Mouse (Mus musculus): ENCODE data around the gene Map1lc3b. TPM values are rescaled to one million over a fixed set of nuclear protein-coding genes. Genes with fewer than 3 reads are reported as not detected.
A peak's percentile ranks its signal among the peaks of the same experiment; 100 is the strongest.

Gene Map1lc3b
- polyA plus RNA-seq, 1 experiment from 2014 or later = 251 TPM

GRCm38 (mm10) chr8:121619401-121619995, 29.3 kb downstream of the Map1lc3b start:
- 0 out of 2 replicates have a peak overlapping the region, but pooled peaks have one; percentile 11 for H3K9ac ChIP-seq (ENCODE audit: low read length)
- ATAC-seq (replicated peaks; ENCODE audit: extremely low read depth, insufficient read depth, low FRiP score) = peak; percentile 84

GRCm38 (mm10) chr8:121620801-121621516, 30.8 kb downstream of the Map1lc3b start:
- peaks cover 42% of the 10 kb centered on the region for H3K4me1 ChIP-seq (ENCODE audit: control insufficient read depth, insufficient read depth, low read length)
- ATAC-seq (replicated peaks; ENCODE audit: extremely low read depth, insufficient read depth, low FRiP score) = no peak; the same call in 1 of the 2 replicates
- WGBS = 47% methylated on average over 12 of the region's 12 CpGs
- no peak overlapping the region for H3K9ac ChIP-seq (ENCODE audit: low read length)
- H3K27ac ChIP-seq (ENCODE audit: low read length) = peak overlapping the region; percentile 15; the same call in 1 of the 2 replicates
- H3K4me3 ChIP-seq (ENCODE audit: low read length) = no peak overlapping the region
- peaks cover 4% of the 10 kb centered on the region for H3K36me3 ChIP-seq (ENCODE audit: control insufficient read depth, insufficient read depth)
- H3K27me3 ChIP-seq (ENCODE audit: control insufficient read depth, insufficient read depth, low read length) = no peaks in the 10 kb centered on the region; the same call in 1 of the 2 replicates
- no peaks in the 10 kb centered on the region for H3K9me3 ChIP-seq (replicated peaks; ENCODE audit: control insufficient read depth, low read length)
- H3K4me2 ChIP-seq (ENCODE audit: low read depth, low read length) = no peak overlapping the region

More at GRCm38 (mm10) chr8:121619401-121619995, 29.3 kb downstream of the Map1lc3b start:
- Histone ChIP-seq H3K4me1 (ENCODE audit: control insufficient read depth, insufficient read depth, low read length) (peaks cover 38% of the 10 kb centered on the region), H3K27me3 (ENCODE audit: control insufficient read depth, insufficient read depth, low read length) (no peaks in the 10 kb centered on the region; the same call in 1 of the 2 replicates), H3K36me3 (ENCODE audit: control insufficient read depth, insufficient read depth) (peaks cover 4% of the 10 kb centered on the region), H3K27ac (ENCODE audit: low read length) (peak overlapping the region; percentile 86), H3K4me2 (ENCODE audit: low read depth, low read length) (peak overlapping the region; percentile 8; the same call in 1 of the 2 replicates), H3K4me3 (ENCODE audit: low read length) (no peak overlapping the region), H3K9me3 (replicated peaks; ENCODE audit: control insufficient read depth, low read length) (no peaks in the 10 kb centered on the region)
- WGBS = 26% methylated on average over 7 of the region's 7 CpGs

GRCm38 (mm10) chr8:121621879-121622278, 31.7 kb downstream of the Map1lc3b start:
- Histone ChIP-seq H3K36me3 (ENCODE audit: control insufficient read depth, insufficient read depth) (peaks cover 4% of the 10 kb centered on the region), H3K27ac (ENCODE audit: low read length) (no peak overlapping the region), H3K4me3 (ENCODE audit: low read length) (no peak overlapping the region), H3K4me2 (ENCODE audit: low read depth, low read length) (no peak overlapping the region), H3K9me3 (replicated peaks; ENCODE audit: control insufficient read depth, low read length) (no peaks in the 10 kb centered on the region), H3K4me1 (ENCODE audit: control insufficient read depth, insufficient read depth, low read length) (peaks cover 50% of the 10 kb centered on the region), H3K27me3 (ENCODE audit: control insufficient read depth, insufficient read depth, low read length) (no peaks in the 10 kb centered on the region; the same call in 1 of the 2 replicates), H3K9ac (ENCODE audit: low read length) (no peak overlapping the region)
- no peak for ATAC-seq (replicated peaks; ENCODE audit: extremely low read depth, insufficient read depth, low FRiP score)
- 65% methylated on average over 1 of the region's 1 CpGs for WGBS

GRCm38 (mm10) chr8:121623043-121623442, 32.9 kb downstream of the Map1lc3b start:
- Histone ChIP-seq H3K4me1 (ENCODE audit: control insufficient read depth, insufficient read depth, low read length) (peaks cover 47% of the 10 kb centered on the region), H3K27me3 (ENCODE audit: control insufficient read depth, insufficient read depth, low read length) (no peaks in the 10 kb centered on the region), H3K9ac (ENCODE audit: low read length) (no peak overlapping the region), H3K27ac (ENCODE audit: low read length) (no peak overlapping the region), H3K4me3 (ENCODE audit: low read length) (no peak overlapping the region), H3K9me3 (replicated peaks; ENCODE audit: control insufficient read depth, low read length) (no peaks in the 10 kb centered on the region), H3K36me3 (ENCODE audit: control insufficient read depth, insufficient read depth) (peaks cover 4% of the 10 kb centered on the region), H3K4me2 (ENCODE audit: low read depth, low read length) (no peak overlapping the region)
- 85% methylated on average over 8 of the region's 8 CpGs for WGBS
- ATAC-seq (replicated peaks; ENCODE audit: extremely low read depth, insufficient read depth, low FRiP score) = no peak

GRCm38 (mm10) chr8:121628681-121629080, 38.5 kb downstream of the Map1lc3b start:
- Histone ChIP-seq H3K4me1 (ENCODE audit: control insufficient read depth, insufficient read depth, low read length) (peaks cover 44% of the 10 kb centered on the region), H3K27ac (ENCODE audit: low read length) (no peak overlapping the region)

GRCm38 (mm10) chr8:121631645-121632071, 41.5 kb downstream of the Map1lc3b start:
- Histone ChIP-seq H3K4me1 (ENCODE audit: control insufficient read depth, insufficient read depth, low read length) (peaks cover 40% of the 10 kb centered on the region), H3K27ac (ENCODE audit: low read length) (peak overlapping the region; percentile 61), H3K4me2 (ENCODE audit: low read depth, low read length) (no peak overlapping the region), H3K9me3 (replicated peaks; ENCODE audit: control insufficient read depth, low read length) (no peaks in the 10 kb centered on the region; the same call in 1 of the 2 replicates), H3K36me3 (ENCODE audit: control insufficient read depth, insufficient read depth) (peaks cover 7% of the 10 kb centered on the region), H3K27me3 (ENCODE audit: control insufficient read depth, insufficient read depth, low read length) (no peaks in the 10 kb centered on the region), H3K9ac (ENCODE audit: low read length) (no peak overlapping the region), H3K4me3 (ENCODE audit: low read length) (no peak overlapping the region)
- 44% methylated on average over 7 of the region's 7 CpGs for WGBS
- ATAC-seq (replicated peaks; ENCODE audit: extremely low read depth, insufficient read depth, low FRiP score) = peak; percentile 33; the same call in 1 of the 2 replicates

More at GRCm38 (mm10) chr8:121628681-121629080, 38.5 kb downstream of the Map1lc3b start:
- Histone ChIP-seq H3K9ac (ENCODE audit: low read length) (no peak overlapping the region), H3K4me3 (ENCODE audit: low read length) (no peak overlapping the region), H3K9me3 (replicated peaks; ENCODE audit: control insufficient read depth, low read length) (no peaks in the 10 kb centered on the region; the same call in 1 of the 2 replicates), H3K27me3 (ENCODE audit: control insufficient read depth, insufficient read depth, low read length) (no peaks in the 10 kb centered on the region), H3K4me2 (ENCODE audit: low read depth, low read length) (no peak overlapping the region), H3K36me3 (ENCODE audit: control insufficient read depth, insufficient read depth) (peaks cover 7% of the 10 kb centered on the region)
- 48% methylated on average over 4 of the region's 4 CpGs for WGBS
- no peak for ATAC-seq (replicated peaks; ENCODE audit: extremely low read depth, insufficient read depth, low FRiP score)

- no peaks in the 10 kb centered on the region; the same call in 1 of the 2 replicates for H3K9me3 ChIP-seq (replicated peaks; ENCODE audit: control insufficient read depth, low read length)
- 53% methylated on average over 5 of the region's 5 CpGs for WGBS
- peaks cover 7% of the 10 kb centered on the region for H3K36me3 ChIP-seq (ENCODE audit: control insufficient read depth, insufficient read depth)
- H3K4me1 ChIP-seq (ENCODE audit: control insufficient read depth, insufficient read depth, low read length) = peaks cover 36% of the 10 kb centered on the region
- H3K27ac ChIP-seq (ENCODE audit: low read length) = peak overlapping the region; percentile 61
- H3K4me2 ChIP-seq (ENCODE audit: low read depth, low read length) = no peak overlapping the region
- no peak for ATAC-seq (replicated peaks; ENCODE audit: extremely low read depth, insufficient read depth, low FRiP score)
- H3K4me3 ChIP-seq (ENCODE audit: low read length) = no peak overlapping the region
- no peak overlapping the region for H3K9ac ChIP-seq (ENCODE audit: low read length)
- H3K27me3 ChIP-seq (ENCODE audit: control insufficient read depth, insufficient read depth, low read length) = no peaks in the 10 kb centered on the region
These were observed 42.2 kb downstream of the Map1lc3b start for GRCm38 (mm10) chr8:121632401-121632800.

GRCm38 (mm10) chr8:121635534-121635933, 45.4 kb downstream of the Map1lc3b start:
- Histone ChIP-seq H3K27me3 (ENCODE audit: control insufficient read depth, insufficient read depth, low read length) (no peaks in the 10 kb centered on the region), H3K9me3 (replicated peaks; ENCODE audit: control insufficient read depth, low read length) (no peaks in the 10 kb centered on the region), H3K27ac (ENCODE audit: low read length) (no peak overlapping the region), H3K36me3 (ENCODE audit: control insufficient read depth, insufficient read depth) (no peaks in the 10 kb centered on the region), H3K4me1 (ENCODE audit: control insufficient read depth, insufficient read depth, low read length) (peaks cover 30% of the 10 kb centered on the region), H3K4me3 (ENCODE audit: low read length) (no peak overlapping the region), H3K4me2 (ENCODE audit: low read depth, low read length) (no peak overlapping the region), H3K9ac (ENCODE audit: low read length) (no peak overlapping the region)
- peak; percentile 37; the same call in 1 of the 2 replicates for ATAC-seq (replicated peaks; ENCODE audit: extremely low read depth, insufficient read depth, low FRiP score)
- WGBS = 29% methylated on average over 6 of the region's 6 CpGs

- Histone ChIP-seq H3K27me3 (ENCODE audit: control insufficient read depth, insufficient read depth, low read length) (no peaks in the 10 kb centered on the region), H3K9ac (ENCODE audit: low read length) (no peak overlapping the region), H3K4me1 (ENCODE audit: control insufficient read depth, insufficient read depth, low read length) (peaks cover 29% of the 10 kb centered on the region), H3K4me3 (ENCODE audit: low read length) (no peak overlapping the region), H3K4me2 (ENCODE audit: low read depth, low read length) (no peak overlapping the region), H3K9me3 (replicated peaks; ENCODE audit: control insufficient read depth, low read length) (no peaks in the 10 kb centered on the region), H3K27ac (ENCODE audit: low read length) (peak overlapping the region; percentile 59; the same call in 1 of the 2 replicates), H3K36me3 (ENCODE audit: control insufficient read depth, insufficient read depth) (no peaks in the 10 kb centered on the region)
- no peak for ATAC-seq (replicated peaks; ENCODE audit: extremely low read depth, insufficient read depth, low FRiP score)
- 81% methylated on average over 8 of the region's 8 CpGs for WGBS
These were observed 46.0 kb downstream of the Map1lc3b start for GRCm38 (mm10) chr8:121636180-121636579.
